Mouse (Mus musculus): ENCODE measurements around the gene Adssl1.

GRCm38 (mm10) chr12:112575274-112575986, 44.4 kb upstream of the Adssl1 start:
- TF ChIP-seq POLR2A (IDR thresholded peaks at IDR 0.05; ENCODE audit: control insufficient read depth, extremely low read depth, insufficient read depth, low read length, poor library complexity) (no peak), CTCF (IDR thresholded peaks at IDR 0.05; ENCODE audit: borderline replicate concordance, control insufficient read depth, extremely low read depth, insufficient read depth, low read length, poor library complexity) (no peak)

Data from thymus, adult 2 months (tissue).